Mouse (Mus musculus): ENCODE measurements around the gene Gpr162. TPM values are rescaled to one million over a fixed set of nuclear protein-coding genes. Genes with fewer than 3 reads are reported as not detected.

Gpr162 gene
- total RNA-seq, 1 experiment: 1.7 TPM

DNA sequence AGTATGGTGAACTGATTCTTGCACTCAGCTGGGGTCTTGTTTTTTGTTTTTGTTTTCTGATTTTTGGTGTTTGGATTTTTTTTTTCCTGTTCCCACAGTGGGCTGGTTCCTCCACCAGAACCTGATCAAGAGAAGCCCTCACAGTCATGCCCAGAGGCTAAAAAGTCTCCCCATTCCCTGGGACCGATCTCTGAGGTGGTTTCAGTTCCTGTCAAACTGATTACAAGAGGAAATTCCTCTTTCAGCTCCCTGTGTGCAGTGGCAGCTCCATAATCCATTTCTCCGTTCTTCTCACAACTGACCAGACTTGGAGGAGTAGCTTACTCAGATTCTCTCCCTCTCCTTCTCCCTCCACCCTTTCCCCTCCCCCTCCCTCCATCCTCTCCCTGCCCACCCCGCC lies 10.6 kb upstream of the Gpr162 start:
- H3K9ac ChIP-seq (ENCODE audit: insufficient read depth, low read depth, low read length, poor library complexity, severe bottlenecking): no peak overlapping the region
- no peaks in the 10 kb centered on the region for H3K9me3 ChIP-seq (ENCODE audit: control insufficient read depth, insufficient read depth, low read depth, low read length)
- no peaks in the 10 kb centered on the region for H3K36me3 ChIP-seq (ENCODE audit: control insufficient read depth, insufficient read depth, low read length, poor library complexity, severe bottlenecking)
- no peak for DNase-seq (ENCODE audit: low read depth, low spot score)
- H3K4me1 ChIP-seq (ENCODE audit: control insufficient read depth in 2 of 2, insufficient read depth in 2 of 2, low read length in 2 of 2, poor library complexity in 1 of 2): peaks cover 0 to 2% of the 10 kb centered on the region in 2 experiments; a peak in 1 of 4 replicates
- TF ChIP-seq ZC3H11A (IDR thresholded peaks at IDR 0.05; ENCODE audit: borderline replicate concordance, low read depth, low read length): no peak
- in situ Hi-C loops (cut with MboI; ENCODE audit: low sequenced_read_pairs in 2 of 2, unreplicated experiment in 2 of 2): no loop called here
- H3K4me3 ChIP-seq (ENCODE audit: insufficient read depth in 1 of 2, low read depth in 1 of 2, low read length in 2 of 2, poor library complexity in 1 of 2, severe bottlenecking in 1 of 2): no peak overlapping the region
- no peak overlapping the region for H3K27ac ChIP-seq (ENCODE audit: insufficient read depth, low read depth, low read length, poor library complexity, severe bottlenecking)

GRCm38 (mm10) chr6:124866560-124866959 lies 2.8 kb upstream of the Gpr162 start:
- H3K9me3 ChIP-seq (ENCODE audit: control insufficient read depth, insufficient read depth, low read depth, low read length): no peaks in the 10 kb centered on the region
- no peak overlapping the region for H3K27ac ChIP-seq (ENCODE audit: insufficient read depth, low read depth, low read length, poor library complexity, severe bottlenecking)
- H3K36me3 ChIP-seq (ENCODE audit: control insufficient read depth, insufficient read depth, low read length, poor library complexity, severe bottlenecking): no peaks in the 10 kb centered on the region
- H3K9ac ChIP-seq (ENCODE audit: insufficient read depth, low read depth, low read length, poor library complexity, severe bottlenecking): no peak overlapping the region
- no peak overlapping the region for H3K4me3 ChIP-seq (ENCODE audit: insufficient read depth in 1 of 2, low read depth in 1 of 2, low read length in 2 of 2, poor library complexity in 1 of 2, severe bottlenecking in 1 of 2)
- peaks cover 2 to 16% of the 10 kb centered on the region in 2 experiments; a peak in 2 of 4 replicates for H3K4me1 ChIP-seq (ENCODE audit: control insufficient read depth in 2 of 2, insufficient read depth in 2 of 2, low read length in 2 of 2, poor library complexity in 1 of 2)
- TF ChIP-seq ZC3H11A (IDR thresholded peaks at IDR 0.05; ENCODE audit: borderline replicate concordance, low read depth, low read length): no peak
- TF ChIP-seq CHD2 (IDR thresholded peaks at IDR 0.05; ENCODE audit: low read depth, low read length): no peak
- TF ChIP-seq ZNF384 (IDR thresholded peaks at IDR 0.05; ENCODE audit: low read depth, low read length): no peak
- no peak for TF ChIP-seq MAFK (IDR thresholded peaks at IDR 0.05; ENCODE audit: insufficient read depth, low read depth, low read length)
- TF ChIP-seq HCFC1 (IDR thresholded peaks at IDR 0.05; ENCODE audit: borderline replicate concordance, insufficient read depth, low read length): no peak
- no peak for DNase-seq (ENCODE audit: low read depth, low spot score)
- in situ Hi-C loops (cut with MboI; ENCODE audit: low sequenced_read_pairs in 2 of 2, unreplicated experiment in 2 of 2): no loop called here

DNA sequence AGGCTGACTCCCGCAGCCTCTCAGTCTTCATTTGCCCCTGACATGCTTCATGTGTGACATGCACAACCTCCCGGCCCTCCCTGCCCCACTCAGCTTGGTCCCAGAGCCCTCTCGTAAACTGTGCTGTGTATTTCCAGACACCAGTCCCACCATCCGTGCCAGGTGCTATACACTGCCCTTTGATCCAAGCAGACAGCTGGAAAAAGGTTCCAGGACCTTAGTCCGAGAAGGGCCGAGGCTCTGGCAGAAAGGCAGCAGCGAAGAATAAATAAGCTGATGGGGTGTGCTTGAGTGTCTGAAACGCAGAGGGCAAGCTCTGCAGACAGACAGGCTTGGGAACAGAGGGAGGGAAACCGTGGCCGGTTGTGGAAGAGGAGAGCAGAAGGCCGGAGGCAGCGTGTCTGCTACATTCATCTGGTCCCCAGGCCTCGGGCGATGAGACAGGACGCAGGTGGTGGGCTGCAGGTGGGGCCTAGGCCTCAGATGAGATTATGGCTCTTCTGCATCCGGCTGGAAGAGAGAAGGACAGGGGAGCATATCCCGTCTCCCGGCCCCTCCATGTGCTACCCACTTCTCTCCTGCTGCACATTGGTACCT lies 2.1 kb upstream of the Gpr162 start:
- Histone ChIP-seq H3K4me1 (ENCODE audit: control insufficient read depth in 2 of 2, insufficient read depth in 2 of 2, low read length in 2 of 2, poor library complexity in 1 of 2) (peaks cover 2 to 22% of the 10 kb centered on the region in 2 experiments; a peak in 2 of 4 replicates), H3K4me3 (ENCODE audit: insufficient read depth in 1 of 2, low read depth in 1 of 2, low read length in 2 of 2, poor library complexity in 1 of 2, severe bottlenecking in 1 of 2) (no peak overlapping the region), H3K27ac (ENCODE audit: insufficient read depth, low read depth, low read length, poor library complexity, severe bottlenecking) (no peak overlapping the region), H3K9me3 (ENCODE audit: control insufficient read depth, insufficient read depth, low read depth, low read length) (no peaks in the 10 kb centered on the region), H3K9ac (ENCODE audit: insufficient read depth, low read depth, low read length, poor library complexity, severe bottlenecking) (no peak overlapping the region), H3K36me3 (ENCODE audit: control insufficient read depth, insufficient read depth, low read length, poor library complexity, severe bottlenecking) (no peaks in the 10 kb centered on the region; the same call in 1 of the 2 replicates)
- TF ChIP-seq HCFC1 (IDR thresholded peaks at IDR 0.05; ENCODE audit: borderline replicate concordance, insufficient read depth, low read length) (no peak), MAFK (IDR thresholded peaks at IDR 0.05; ENCODE audit: insufficient read depth, low read depth, low read length) (no peak), ZNF384 (IDR thresholded peaks at IDR 0.05; ENCODE audit: low read depth, low read length) (no peak), CHD2 (IDR thresholded peaks at IDR 0.05; ENCODE audit: low read depth, low read length) (no peak), ZC3H11A (IDR thresholded peaks at IDR 0.05; ENCODE audit: borderline replicate concordance, low read depth, low read length) (no peak)
- no peak for DNase-seq (ENCODE audit: low read depth, low spot score)
- in situ Hi-C loops (cut with MboI; ENCODE audit: low sequenced_read_pairs in 2 of 2, unreplicated experiment in 2 of 2): no loop called here

GRCm38 (mm10) chr6:124863125-124863657 lies 592 bp downstream of the Gpr162 start:
- H3K9me3 ChIP-seq (ENCODE audit: control insufficient read depth, insufficient read depth, low read depth, low read length): no peaks in the 10 kb centered on the region
- TF ChIP-seq HCFC1 (IDR thresholded peaks at IDR 0.05; ENCODE audit: borderline replicate concordance, insufficient read depth, low read length) (no peak), ZNF384 (IDR thresholded peaks at IDR 0.05; ENCODE audit: low read depth, low read length) (no peak), MAFK (IDR thresholded peaks at IDR 0.05; ENCODE audit: insufficient read depth, low read depth, low read length) (no peak), ZC3H11A (IDR thresholded peaks at IDR 0.05; ENCODE audit: borderline replicate concordance, low read depth, low read length) (no peak), CHD2 (IDR thresholded peaks at IDR 0.05; ENCODE audit: low read depth, low read length) (no peak)
- no peaks in the 10 kb centered on the region; the same call in 1 of the 2 replicates for H3K36me3 ChIP-seq (ENCODE audit: control insufficient read depth, insufficient read depth, low read length, poor library complexity, severe bottlenecking)
- no peak overlapping the region for H3K27ac ChIP-seq (ENCODE audit: insufficient read depth, low read depth, low read length, poor library complexity, severe bottlenecking)
- DNase-seq (ENCODE audit: low read depth, low spot score): no peak
- H3K4me1 ChIP-seq (ENCODE audit: control insufficient read depth in 2 of 2, insufficient read depth in 2 of 2, low read length in 2 of 2, poor library complexity in 1 of 2): peaks cover 4 to 30% of the 10 kb centered on the region in 2 experiments; a peak in 3 of 4 replicates
- in situ Hi-C loops (cut with MboI; ENCODE audit: low sequenced_read_pairs in 2 of 2, unreplicated experiment in 2 of 2): no loop called here
- H3K4me3 ChIP-seq (ENCODE audit: insufficient read depth in 1 of 2, low read depth in 1 of 2, low read length in 2 of 2, poor library complexity in 1 of 2, severe bottlenecking in 1 of 2): peak overlapping the region; percentile 79 to 81
- H3K9ac ChIP-seq (ENCODE audit: insufficient read depth, low read depth, low read length, poor library complexity, severe bottlenecking): peak overlapping the region; percentile 71; the same call in 1 of the 2 replicates

Measured in ES-E14 (cell line).